Comparison of ENCODE assay signal across 24 mouse cellular contexts in genomic region chr17:29046863-29047262, GRCm38 (mm10). TPM values are rescaled to one million over a fixed set of nuclear protein-coding genes. Genes with fewer than 3 reads are reported as not detected.
A peak's percentile ranks its signal among the peaks of the same experiment; 100 is the strongest.
DNase-seq lines count a peak whose midpoint lies in the region.
"Had no signal": no experiment of that assay in that cellular context is flagged by ENCODE, and none has a peak within 500 bp of the region (broad histone marks: within the 10 kb centered on the region; RNA-seq: fewer than 3 reads in every experiment).

No protein-coding gene starts in this region.

- peak; percentile 54 for DNase-seq in heart, embryonic 10.5 days (ENCODE audit: low spot score)
- no peak for DNase-seq in heart, postnatal 10 days
- peak; percentile 37 for DNase-seq in retina, postnatal 1 day
- DNase-seq in retina, embryonic 14.5 days (ENCODE audit: low spot score) = no peak
- DNase-seq in ZHBTc4 (ENCODE audit: low read depth, low spot score) = peak; percentile 53
- no peak for DNase-seq in thymus, postnatal 25 days
- no peak for DNase-seq in urinary bladder, postnatal 14 days (ENCODE audit: low spot score)
- DNase-seq: adrenal gland, postnatal 10 days; cerebellum, adult 8-10 months; gastrocnemius, postnatal 10 days; kidney, adult 18-20 months; liver, embryonic 13.5 days; right cerebral cortex, adult 18-20 months; right cerebral cortex, postnatal 4 days; thymus, adult 18-20 months; thymus, postnatal 4 days had no signal

- 95% methylated on average over 3 of the region's 3 CpGs for WGBS in heart, embryonic 10.5 days

- H3K4me1 ChIP-seq in heart, embryonic 10.5 days = peaks cover 28% of the 10 kb centered on the region

- intact Hi-C loops in heart, postnatal 10 days (cut with DNase I) = loop anchor here (10.0 kb wide), 1 partner anchor 448 kb away; the partner anchor contains the start of gene Pim1

- peaks cover 55% of the 10 kb centered on the region for H3K36me3 ChIP-seq in heart, embryonic 10.5 days

- no peak overlapping the region for H3K4me3 ChIP-seq in heart, embryonic 10.5 days
- H3K4me3 ChIP-seq: embryonic facial prominence, embryonic 15.5 days; forebrain, embryonic 15.5 days; heart, embryonic 12.5 days; hindbrain, embryonic 12.5 days; liver, embryonic 13.5 days; midbrain, embryonic 12.5 days; neural tube, embryonic 13.5 days; stomach, embryonic 15.5 days had no signal

- no peaks in the 10 kb centered on the region for H3K9me3 ChIP-seq in heart, embryonic 10.5 days
- H3K9me3 ChIP-seq: embryonic facial prominence, embryonic 15.5 days; forebrain, embryonic 15.5 days; hindbrain, embryonic 12.5 days; liver, embryonic 13.5 days; midbrain, embryonic 12.5 days; neural tube, embryonic 13.5 days; stomach, embryonic 15.5 days had no signal

- no peaks in the 10 kb centered on the region for H3K27me3 ChIP-seq in heart, embryonic 10.5 days (ENCODE audit: insufficient read depth, poor library complexity, severe bottlenecking)
- H3K27me3 ChIP-seq: embryonic facial prominence, embryonic 15.5 days; forebrain, embryonic 15.5 days; heart, embryonic 12.5 days; hindbrain, embryonic 12.5 days; liver, embryonic 13.5 days; midbrain, embryonic 12.5 days; neural tube, embryonic 13.5 days; Patski; stomach, embryonic 15.5 days had no signal

- no peak overlapping the region for H3K27ac ChIP-seq in heart, embryonic 10.5 days
- H3K27ac ChIP-seq: embryonic facial prominence, embryonic 15.5 days; hindbrain, embryonic 12.5 days; midbrain, embryonic 12.5 days; neural tube, embryonic 13.5 days had no signal

RNA-seq across cellular contexts. Expression of gene Srsf3, which starts 14.4 kb away (rescaled TPM):
- 433 and 498 TPM in 2 replicates for polyA plus RNA-seq in heart, embryonic 10.5 days (2016; fragmentation: Nextera tagmentation; extraction: Ambion mirVana)
- 100 to 1,000 TPM; 152 to 159 TPM for total RNA-seq in heart, postnatal 10 days (2021)

RNA-seq across cellular contexts. Expression of gene Stk38, which starts 39.1 kb away (rescaled TPM):
- 92.2 and 93.7 TPM in 2 replicates for polyA plus RNA-seq in heart, embryonic 10.5 days (2016; fragmentation: Nextera tagmentation; extraction: Ambion mirVana)
- total RNA-seq in heart, postnatal 10 days (2021) = 10 to 100 TPM; 53.0 to 57.2 TPM

RNA-seq across cellular contexts. Expression of gene Cdkn1a, which starts 43.9 kb away (rescaled TPM):
- polyA plus RNA-seq in heart, embryonic 10.5 days (2016; fragmentation: Nextera tagmentation; extraction: Ambion mirVana) = 31.3 and 33.1 TPM in 2 replicates
- 100 to 1,000 TPM in 1 of 2 experiments, 10 to 100 TPM in 1; 46.2 to 180 TPM for total RNA-seq in heart, postnatal 10 days (2021)

Comparison
In these comparisons a context has a peak if more than half of its experiments do, and no peak if none do; other contexts are left out.
1. DNase-seq: peak in heart, embryonic 10.5 days (single experiment), retina, postnatal 1 day (single experiment) and ZHBTc4 (single experiment); none in heart, postnatal 10 days (0 of 2), retina, embryonic 14.5 days (single experiment), thymus, postnatal 25 days (single experiment) and urinary bladder, postnatal 14 days (single experiment).